Mouse (Mus musculus): ENCODE data around the gene Madd. TPM values are rescaled to one million over a fixed set of nuclear protein-coding genes. Genes with fewer than 3 reads are reported as not detected.

The Madd gene
- total RNA-seq, 1 experiment from 2014 or later, result 21.0 TPM

DNA sequence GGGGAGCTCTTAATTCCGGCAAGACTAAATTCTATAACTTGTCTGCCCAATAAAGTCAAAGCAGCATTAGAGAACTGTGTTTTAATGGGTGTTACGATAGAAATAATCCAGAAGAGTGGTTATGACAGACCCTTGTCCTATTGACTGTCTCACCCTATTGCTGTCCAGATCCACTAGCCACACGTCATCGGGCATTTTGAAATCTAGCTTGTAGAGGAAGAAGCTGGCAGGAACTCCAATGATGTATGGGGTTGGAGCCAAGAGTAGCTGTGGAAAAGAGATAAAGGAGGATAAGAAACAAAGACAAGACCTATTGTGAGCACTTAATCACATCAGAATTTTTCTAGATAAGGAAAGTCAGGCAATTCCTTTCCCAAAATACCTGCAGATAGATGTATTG, 8.1 kb downstream of the Madd start:
- no peak for DNase-seq

DNA sequence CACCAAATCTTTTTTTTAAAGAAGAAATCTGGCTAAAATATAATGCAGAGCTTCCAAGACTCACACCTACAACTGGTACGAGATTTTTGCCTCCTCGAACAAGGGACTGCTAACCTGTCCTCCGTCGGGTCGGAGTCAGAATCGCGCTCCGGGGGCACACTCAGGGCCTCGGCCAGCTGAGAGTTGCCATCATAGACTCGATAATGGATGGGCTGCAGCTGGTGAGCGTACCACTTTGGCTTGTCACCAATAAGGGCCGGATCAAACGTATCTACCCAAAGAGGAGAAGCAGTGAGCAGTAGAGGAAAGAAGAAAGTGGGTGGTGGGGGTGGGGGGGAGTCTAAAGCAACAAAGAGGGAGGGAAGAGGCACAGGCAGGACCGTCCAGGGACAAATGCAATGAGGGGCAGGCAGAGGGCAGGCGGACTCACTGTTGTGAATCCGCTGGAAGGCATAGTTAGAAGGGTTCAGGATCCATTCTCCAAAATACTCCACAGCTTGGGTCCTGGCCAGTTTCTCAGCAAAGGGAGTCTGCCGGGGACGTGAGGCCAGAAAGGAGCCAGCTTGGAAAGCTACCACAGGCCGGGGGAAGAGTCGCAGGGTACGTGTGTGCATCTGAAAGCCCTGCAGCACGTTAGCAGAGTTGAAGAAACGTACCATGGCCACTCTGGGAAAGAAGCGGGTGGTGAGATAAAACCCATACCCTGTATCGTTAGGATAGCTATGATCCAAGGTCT, 13.9 kb downstream of the Madd start:
- DNase-seq, result no peak

DNA sequence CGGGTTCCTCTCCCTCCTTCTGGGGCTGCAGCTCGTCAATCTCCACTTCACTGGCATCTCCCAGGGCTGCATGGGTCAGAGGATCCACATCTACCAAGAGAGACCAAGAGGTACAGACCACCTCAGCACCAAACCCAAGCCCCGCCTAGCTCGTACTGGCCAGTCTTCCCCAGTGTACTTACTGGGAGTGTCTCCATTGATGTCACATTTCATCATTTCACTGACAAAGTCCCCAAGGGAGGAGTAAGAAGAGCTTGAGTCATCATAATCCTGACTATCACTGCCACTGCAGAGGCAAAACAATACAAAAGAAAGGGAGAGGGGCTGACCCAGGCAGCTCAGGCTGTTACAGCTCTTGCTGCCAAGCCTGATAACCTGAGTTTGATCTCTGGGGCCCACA, 16.0 kb downstream of the Madd start:
- no peak for DNase-seq

DNA sequence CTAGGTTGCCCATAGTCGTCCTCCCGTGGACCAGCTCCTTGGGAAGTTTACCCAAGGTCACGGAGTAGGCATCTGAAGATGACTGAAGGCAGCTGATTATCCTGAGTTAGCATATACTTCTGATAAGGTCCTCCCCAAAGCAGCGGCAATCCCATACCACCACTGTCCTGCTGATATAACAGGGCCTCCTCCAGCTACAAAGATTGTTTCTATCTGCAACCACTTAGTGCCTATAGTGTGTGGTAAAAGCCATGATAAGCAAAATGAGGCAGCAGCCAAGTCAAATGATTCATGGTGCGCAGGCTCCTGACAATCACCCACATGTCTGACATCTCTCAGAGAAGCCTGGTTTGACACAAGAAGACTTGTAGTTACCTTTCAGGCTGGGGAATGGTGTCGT, 18.6 kb downstream of the Madd start:
- DNase-seq, result no peak

DNA sequence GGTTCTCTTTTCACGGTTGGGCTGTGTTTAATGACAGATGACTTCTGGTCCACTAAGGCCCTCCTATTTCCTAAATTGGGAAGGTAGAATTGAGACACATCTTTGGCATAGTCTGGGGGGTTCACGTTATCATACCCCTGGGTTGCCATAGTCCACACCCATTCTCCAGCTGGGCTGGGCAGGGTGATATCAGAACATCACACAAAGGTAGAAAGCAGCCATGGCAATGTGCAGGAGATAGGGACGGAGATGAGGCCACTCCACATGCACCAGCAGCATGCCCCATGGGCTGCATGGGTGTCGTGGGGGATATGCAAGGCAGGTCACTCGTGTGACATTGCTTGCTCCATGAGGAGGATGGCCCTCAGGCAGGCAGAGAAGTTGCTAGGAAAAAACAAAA, 20.1 kb downstream of the Madd start:
- DNase-seq, result no peak

DNA sequence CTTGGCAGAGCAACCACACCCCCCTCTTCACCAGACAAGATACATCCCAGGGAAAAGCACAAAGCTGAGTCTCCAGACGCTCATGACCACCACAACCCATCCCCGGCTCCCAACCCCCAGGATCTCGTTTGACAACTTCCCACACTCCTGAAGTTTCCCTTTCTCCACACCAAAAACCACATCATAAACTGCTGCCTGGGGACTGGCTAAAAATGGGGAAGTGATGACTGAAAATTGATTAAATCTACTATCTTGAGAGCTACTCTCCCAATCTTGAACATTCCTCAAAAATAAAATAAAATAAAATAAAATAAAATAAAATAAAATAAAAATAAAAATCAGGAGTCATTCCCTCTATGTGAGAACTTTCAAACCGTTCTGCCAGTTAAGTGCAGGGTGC, 20.7 kb downstream of the Madd start:
- DNase-seq, result no peak

DNA sequence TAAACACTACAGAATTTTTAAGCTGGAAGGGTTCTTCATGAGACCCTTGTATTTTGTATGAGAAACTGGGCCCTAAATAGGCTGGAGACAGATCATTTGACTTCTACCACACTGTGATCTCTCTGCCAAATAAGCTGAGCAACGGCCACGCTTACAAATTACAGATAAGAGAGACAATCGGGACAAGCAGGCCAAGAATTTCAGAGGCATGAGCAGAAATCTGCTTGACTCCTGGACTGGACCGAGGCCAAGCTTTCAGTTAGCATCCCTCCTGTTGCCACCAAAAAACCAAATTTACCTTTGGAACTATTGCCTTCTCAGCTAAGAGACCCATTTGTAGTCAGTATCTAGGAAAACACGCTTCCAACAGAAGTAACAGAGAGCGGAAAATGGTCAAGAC, 23.0 kb downstream of the Madd start:
- DNase-seq, result no peak

DNA sequence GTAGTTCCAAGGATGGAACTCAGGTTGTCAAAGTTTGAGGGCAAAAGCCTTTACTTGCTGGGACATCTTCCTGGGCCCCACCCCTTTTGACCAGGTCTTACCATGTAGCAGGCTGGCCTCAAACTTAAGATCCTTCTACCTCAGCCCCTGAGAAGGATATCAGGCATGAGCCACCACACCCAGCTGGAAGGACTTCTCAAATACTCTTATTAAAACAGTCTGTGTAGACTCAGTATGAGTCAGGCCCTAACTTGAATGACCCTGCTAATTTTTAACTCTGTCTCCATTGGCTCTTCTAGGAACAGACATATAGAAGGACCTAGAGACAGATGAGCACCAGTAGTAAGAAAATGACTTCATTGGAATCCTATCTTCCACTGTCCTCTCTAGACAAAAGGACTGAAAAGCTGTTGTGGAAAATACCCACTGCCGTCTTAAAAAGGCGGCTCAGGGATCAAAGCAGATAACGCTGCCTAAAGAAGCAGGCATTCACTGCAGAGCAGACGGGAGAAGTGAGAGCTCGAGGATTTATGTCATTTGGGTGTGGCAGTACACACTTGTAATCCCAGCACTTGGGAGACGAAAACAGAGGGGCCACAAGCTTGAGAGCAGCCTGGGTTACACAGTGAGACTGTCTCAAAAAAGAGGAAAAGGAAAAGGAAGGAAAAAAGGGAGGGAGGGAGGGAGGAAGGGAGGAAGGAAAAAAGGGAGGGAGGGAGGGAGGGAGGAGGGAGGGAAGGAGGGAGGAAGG, 26.5 kb downstream of the Madd start:
- no peak for DNase-seq

DNA sequence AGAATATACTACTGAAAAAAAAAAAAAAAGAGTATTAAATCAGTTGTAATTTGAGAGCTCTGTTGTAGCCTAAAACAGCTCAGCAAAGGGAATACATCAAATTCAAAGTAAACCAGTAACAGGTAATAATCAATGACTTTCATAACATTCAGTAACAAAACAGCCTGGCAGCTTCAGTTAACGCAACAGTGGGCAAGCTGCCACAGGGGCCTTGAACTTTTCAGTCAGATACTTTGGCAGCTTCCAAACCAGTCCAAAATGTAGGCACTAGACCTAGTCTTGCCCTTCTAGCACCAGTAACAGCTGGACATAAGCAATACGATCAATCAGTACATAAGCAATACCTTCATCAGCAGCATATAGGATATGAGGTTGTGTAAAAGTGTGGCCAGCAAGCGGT, 29.5 kb downstream of the Madd start:
- peak; percentile 75 for DNase-seq

DNA sequence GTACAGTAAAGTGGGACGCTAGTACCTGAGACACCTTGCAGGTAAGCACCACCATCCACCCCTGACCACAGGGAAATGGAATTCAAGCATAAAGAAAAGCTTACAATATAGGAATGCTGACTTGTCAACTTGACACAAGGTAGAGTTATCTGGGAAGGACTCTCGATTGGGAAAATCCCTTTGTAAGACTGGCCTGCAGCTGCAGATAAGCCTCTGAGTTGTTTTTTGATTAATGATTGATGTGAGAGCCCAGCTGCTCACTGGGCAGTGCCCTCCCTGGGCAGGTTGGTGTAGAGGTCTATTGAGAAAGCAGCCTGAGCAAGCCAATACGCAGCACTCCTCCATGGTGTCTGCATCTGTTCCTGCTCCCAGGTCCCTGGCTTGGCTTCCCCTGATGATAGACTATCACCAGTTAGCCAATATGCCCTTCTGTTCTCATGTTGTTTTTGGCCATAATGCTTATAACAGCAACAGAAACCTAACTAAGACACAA, 30.7 kb downstream of the Madd start:
- DNase-seq, result no peak

DNA sequence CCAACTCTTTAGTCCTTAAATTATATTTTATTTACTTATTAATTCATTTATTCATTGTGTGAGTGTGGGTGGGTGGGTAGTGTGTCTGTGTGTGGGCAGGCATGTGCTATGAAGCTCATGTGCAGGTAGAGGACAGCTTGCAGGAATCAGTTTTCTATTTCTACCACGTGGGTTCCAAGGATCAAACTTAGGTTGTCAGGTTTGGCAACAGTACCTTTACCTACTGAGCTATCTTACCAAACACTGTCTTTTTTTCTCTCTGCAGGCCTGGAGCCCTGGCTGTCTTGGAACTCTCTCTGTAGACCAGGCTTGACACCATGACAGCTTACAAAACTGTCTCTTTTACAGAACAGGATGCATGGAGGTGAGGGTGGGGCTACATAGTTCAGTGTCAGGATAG, 32.3 kb downstream of the Madd start:
- DNase-seq, result no peak

DNA sequence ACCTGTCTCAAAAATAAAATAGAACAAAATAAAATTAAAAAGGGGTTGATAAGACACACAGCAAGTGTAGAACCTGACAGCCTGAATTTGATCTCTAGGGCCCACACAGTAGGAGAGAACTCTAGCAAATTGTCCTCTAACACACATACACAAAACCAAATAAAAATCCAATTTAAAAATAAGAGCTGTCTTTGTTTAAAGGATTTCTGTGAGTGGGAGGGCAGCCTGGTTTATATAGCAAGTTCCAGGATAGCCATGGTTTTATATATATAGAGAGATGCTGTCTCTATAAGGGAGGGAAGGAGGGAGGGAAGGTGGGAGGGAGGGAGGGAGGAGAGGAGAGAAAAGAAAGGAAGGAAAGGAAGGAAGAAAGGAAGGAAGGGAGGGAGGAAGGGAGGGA, 35.5 kb downstream of the Madd start:
- DNase-seq, result no peak

DNA sequence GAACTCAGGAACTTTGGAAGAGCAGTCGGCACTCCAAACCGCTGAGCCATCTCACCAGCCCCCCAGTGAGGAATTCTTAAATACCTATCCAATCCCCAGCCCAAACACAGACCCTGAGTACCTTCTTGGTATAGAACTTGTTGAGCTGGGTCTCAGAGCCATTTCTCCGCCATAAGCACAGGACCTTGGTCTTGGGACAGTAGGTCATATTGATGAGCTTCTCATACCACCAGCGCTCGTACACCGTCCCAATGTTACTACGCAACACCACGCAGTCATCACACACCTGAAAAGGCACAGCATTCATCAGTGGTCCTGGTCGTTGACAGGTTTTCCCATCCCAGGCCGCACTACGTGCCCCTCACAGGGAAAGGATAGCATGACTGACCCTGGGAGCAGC, 40.2 kb downstream of the Madd start:
- DNase-seq, result no peak

DNA sequence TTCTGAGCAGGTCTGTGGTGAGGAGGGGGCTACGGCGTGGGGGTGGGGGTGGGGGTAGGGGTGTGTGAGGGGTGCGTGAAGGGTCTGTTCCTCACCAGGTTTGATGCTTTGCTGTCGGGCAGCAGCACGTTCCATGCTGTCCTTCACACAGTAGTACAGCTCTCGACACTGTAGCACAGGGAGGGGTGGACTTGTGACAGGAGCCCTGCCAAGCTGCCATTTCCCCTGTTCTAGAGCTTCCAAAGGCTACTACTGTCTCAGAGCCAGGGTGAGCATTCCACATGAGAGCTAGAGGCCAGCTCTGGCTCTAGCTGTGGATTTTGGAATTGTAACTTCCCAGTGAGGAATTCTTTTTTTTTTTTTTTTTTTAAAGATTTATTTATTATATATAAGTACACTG, 40.7 kb downstream of the Madd start:
- DNase-seq, result no peak

DNA sequence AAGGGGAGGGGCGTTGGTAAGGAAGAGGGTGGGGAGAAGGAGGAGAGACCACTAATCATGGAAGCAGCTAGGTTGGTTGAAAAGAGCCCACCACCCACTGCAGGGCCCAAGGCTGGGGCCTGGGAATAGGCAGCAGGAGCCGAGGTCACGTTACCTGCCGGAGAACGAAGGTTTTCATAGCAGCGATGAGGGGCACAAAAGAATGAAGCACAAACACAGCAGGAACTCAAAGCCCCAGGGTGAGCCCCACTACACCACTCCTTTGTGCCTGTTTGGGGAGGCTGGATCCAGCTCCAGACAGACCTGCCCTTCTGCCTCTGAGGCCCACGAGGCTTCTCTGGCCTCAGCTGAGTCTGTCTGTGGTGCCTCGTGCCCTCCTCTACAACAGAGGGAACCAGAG, 43.9 kb downstream of the Madd start:
- no peak for DNase-seq

DNA sequence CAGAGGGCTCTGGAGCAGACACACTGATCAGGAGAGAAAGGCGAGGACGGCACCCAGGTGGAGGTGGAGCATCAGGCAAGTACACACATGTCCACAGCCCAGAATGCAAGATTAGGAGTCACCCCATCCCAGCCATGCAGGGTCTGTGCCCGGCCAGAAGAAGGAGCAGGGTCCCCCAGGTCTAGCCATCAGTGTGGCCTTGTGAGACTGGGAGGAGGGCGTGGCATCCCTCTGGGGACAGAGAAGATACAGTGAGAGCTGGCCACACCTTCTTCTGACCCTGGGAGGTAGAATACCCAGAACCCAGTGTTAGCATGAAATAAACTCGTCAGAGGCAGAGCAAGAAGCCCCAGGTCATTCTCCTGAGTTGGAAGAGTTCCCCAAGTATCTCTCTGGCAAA, 44.3 kb downstream of the Madd start:
- no peak for DNase-seq

DNA sequence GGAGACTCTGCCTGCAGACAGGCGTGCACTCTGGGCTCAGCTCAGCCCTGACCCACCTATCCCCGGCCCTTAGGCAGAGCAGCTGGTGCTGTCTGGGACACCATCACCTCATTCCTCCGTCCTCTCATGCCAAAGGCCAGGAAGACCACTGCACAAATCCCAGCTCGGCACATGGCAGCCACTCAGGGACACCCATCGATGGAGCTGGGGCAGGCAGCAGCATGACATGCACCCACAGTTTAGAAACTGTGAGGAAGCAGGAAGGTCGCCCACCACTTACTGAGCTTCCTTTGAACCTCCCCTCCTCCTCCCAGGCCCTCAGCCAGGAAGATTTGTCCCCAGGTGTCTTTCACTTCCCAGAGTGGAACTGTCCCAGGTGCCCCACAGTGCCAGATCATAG, 46.2 kb downstream of the Madd start:
- DNase-seq, result no peak

DNA sequence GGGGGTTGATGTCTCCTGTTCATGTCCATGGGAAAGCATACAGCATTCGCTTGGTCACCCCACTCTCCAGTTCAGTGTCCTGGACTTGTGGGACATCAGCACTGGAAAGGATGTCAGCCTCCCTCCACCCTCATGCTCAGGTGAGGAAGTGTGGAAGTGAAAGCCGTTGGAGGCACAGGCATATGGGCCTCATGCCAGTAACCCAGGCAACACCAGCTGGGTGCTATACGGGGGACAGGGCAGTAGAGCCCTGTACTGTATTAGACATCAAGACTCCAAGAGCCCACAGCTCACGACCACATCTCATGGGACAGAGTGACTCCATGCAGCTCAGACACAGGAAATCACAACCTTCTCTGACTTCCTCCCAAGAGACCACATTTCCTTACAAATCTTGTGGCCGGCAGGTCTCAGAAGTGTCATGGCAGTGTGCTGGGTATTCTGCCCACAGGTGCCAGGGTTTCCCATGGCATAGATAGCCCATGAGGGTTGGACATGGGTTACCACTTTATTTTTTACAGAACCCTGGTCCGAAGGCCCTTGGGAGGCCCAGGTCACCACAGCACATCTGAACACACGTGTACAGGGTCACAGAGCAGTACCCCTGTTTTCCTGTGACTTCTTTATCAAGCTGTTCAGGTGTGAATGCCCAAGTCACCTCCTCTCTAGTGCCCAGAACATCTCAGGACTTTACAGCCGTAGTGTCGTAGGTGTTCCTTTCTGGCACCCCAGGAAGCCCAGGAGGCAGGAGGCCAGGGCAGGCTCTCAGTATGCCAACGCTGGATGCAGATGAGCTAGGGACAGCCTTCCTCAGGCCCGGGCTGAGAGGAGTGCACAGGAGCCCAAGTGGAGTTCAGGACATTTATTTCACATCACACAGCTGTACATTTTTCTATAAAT, 46.9 kb downstream of the Madd start:
- no peak for DNase-seq

DNA sequence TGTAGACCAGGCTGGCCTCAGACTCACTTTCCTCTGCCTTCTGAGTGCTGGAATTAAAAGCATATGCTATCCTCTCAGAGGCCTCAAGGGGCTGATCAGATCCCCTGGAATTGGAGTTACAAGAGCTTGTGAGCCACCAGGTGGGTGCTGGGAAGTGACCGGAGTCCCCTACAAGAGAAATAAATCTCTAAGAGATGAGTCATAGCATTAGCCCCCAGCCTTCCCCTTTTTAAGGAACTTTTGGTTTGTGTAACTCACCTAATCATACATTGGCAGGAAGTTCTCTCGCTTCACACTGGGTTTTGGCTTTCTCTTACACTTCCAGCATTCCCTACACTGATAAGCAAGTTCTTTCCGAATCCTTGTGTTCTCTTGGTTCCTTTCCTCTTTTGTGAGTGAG, 51.6 kb downstream of the Madd start:
- DNase-seq, result no peak

DNA sequence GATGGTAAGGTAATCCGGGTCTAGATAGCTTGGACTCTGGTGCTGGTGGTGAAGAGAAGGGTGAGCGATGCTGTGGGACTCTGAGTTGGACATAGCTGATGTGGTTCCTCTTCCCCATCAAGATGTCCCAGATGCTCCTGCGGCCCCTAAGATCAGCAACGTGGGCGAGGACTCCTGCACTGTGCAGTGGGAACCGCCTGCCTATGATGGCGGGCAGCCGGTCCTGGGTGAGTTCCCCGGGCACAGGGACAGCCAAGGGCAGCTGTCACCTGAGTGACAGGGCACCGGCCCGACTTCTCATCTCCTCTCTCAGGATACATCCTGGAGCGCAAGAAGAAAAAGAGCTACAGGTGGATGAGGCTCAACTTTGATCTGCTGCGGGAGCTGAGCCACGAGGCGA, 52.4 kb downstream of the Madd start:
- DNase-seq, result no peak

DNA sequence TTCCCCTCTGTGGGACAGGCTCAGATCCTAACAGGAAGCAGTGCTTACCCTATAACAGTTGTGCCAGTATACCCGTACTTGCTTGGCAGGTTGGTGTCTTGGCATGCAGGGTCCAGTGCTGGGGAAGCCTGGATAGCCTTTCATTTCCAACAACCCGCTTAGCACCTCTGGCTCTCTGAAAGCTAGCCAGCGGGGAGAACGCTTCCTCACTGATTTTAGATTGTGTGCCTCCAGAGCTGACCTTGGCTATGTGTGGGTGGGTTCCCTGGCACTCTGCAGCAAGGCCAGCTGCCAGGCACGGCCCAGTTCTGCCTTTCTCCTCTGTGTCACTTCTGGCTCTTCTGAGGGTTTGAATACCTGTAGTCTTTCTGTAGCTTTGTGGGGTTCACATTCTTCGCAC, 53.5 kb downstream of the Madd start:
- peak; percentile 46 for DNase-seq

DNA sequence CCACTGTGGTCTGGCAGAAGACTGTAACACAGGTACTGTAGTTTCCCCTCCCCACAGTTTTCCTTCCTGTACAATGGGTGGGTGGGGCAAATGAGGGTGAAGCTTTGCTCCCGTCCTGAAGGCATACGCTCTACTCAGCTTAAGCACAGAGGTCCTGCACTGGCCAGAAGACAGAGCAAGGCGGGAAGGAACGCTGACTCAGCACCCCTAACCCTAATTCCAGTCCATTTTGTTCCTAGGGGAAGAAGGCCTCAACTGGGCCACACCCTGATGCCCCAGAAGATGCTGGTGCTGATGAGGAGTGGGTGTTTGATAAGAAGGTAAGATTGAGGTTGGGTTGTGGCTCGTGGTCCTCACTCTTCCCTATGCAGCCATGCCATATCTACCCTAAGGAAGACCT, 54.9 kb downstream of the Madd start:
- DNase-seq, result no peak

DNA sequence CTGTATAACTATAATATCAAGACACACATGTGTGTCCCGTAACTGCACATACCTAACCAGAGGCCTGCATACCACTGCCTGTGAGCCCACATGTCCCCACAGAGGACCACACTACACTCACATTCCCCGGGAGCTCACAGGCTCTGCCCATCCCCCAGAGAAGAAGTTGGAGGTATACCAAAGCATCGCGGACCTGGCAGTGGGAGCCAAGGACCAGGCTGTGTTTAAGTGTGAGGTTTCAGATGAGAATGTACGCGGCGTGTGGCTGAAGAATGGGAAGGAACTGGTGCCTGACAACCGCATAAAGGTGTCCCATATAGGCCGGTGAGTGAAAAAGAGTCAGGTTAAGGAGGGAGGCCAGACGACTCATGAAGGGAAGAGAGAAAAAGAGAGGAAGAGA, 58.5 kb downstream of the Madd start:
- no peak for DNase-seq

Measured in adrenal gland, postnatal 25 days (tissue).